Mouse (Mus musculus) spleen, adult 10 weeks (tissue): ENCODE data around the gene Hist2h2ac. TPM values are rescaled to one million over a fixed set of nuclear protein-coding genes. Genes with fewer than 3 reads are reported as not detected.

Experiments used
- polyA plus RNA-seq: library from polyadenylated mRNA; stranded (reverse); fragments of 350-450 nt; fragmentation: Illumina TruSeq; extraction: RNeasy Lipid Tissue Mini Kit (QIAGEN cat#74804); gene quantifications from one replicate; pipeline ENCODE4 v1.2.3, GENCODE M21; 2015; ENCODE audit warnings: low replicate concordance; ENCODE audit not compliant: insufficient read depth

Hist2h2ac gene
- polyA plus RNA-seq: not detected

GRCm38 (mm10) chr3:96220765-96221639, at the start of gene Hist2h2ac, which contains the start of gene Hist2h2be:
TSS of gene Hist2h2ac (minus strand) at chr3:96220880.
TSS of gene Hist2h2be (plus strand) at chr3:96221119.

GRCm38 (mm10) chr3:96269511-96270474, 49.1 kb upstream of the Hist2h2ac start, which contains the start of gene Hist2h2bb:
TSS of gene Hist2h2bb (plus strand) at chr3:96269752.

GRCm38 (mm10) chr3:96268051-96268775, 47.5 kb upstream of the Hist2h2ac start, which contains the start of gene Hist2h3b:
TSS of gene Hist2h3b (plus strand) at chr3:96268654.

GRCm38 (mm10) chr3:96262979-96263550, 42.4 kb upstream of the Hist2h2ac start, which contains the start of gene Hist2h4:
TSS of gene Hist2h4 (minus strand) at chr3:96263311.

GRCm38 (mm10) chr3:96246427-96246856, 25.8 kb upstream of the Hist2h2ac start, which contains the start of gene Hist2h3c1:
TSS of gene Hist2h3c1 (plus strand) at chr3:96246685.

GRCm38 (mm10) chr3:96245003-96245886, 24.6 kb upstream of the Hist2h2ac start, which contains the start of gene Hist2h2aa1:
TSS of gene Hist2h2aa1 (plus strand) at chr3:96245497.

GRCm38 (mm10) chr3:96239949-96240798, 19.5 kb upstream of the Hist2h2ac start, which contains the start of gene Hist2h2aa2:
TSS of gene Hist2h2aa2 (minus strand) at chr3:96240276.

GRCm38 (mm10) chr3:96238954-96239793, 18.5 kb upstream of the Hist2h2ac start, which contains the start of gene Hist2h3c2:
TSS of gene Hist2h3c2 (minus strand) at chr3:96239127.

GRCm38 (mm10) chr3:96219661-96220130, 984 bp downstream of the Hist2h2ac start, which contains the start of the genes Bola1 and Hist2h2ab:
TSS of gene Bola1 (minus strand) at chr3:96219709.
TSS of gene Hist2h2ab (plus strand) at chr3:96219865.

GRCm38 (mm10) chr3:96180727-96181477, 39.8 kb downstream of the Hist2h2ac start, which contains the start of gene Sv2a:
TSS of gene Sv2a (plus strand) at chr3:96181151.

GRCm38 (mm10) chr3:96172197-96173178, 48.2 kb downstream of the Hist2h2ac start, which contains the start of gene Sf3b4:
TSS of gene Sf3b4 (plus strand) at chr3:96172332.

